Mouse (Mus musculus) bone marrow macrophage, adult 2 months (primary cell): ENCODE results near the gene Fanci. TPM values are rescaled to one million over a fixed set of nuclear protein-coding genes. Genes with fewer than 3 reads are reported as not detected.

Experiments used
- H3K27ac ChIP-seq: 2 replicates; pipeline ENCODE4 v1.5.1; 2012; ENCODE audit warnings: low read depth, low read length; ENCODE audit not compliant: insufficient read depth
- H3K4me1 ChIP-seq: 2 replicates; pipeline ENCODE4 v1.6.1; 2012; ENCODE audit warnings: low read length; ENCODE audit not compliant: control insufficient read depth, insufficient read depth
- H3K4me3 ChIP-seq: 2 replicates; pipeline ENCODE4 v1.5.1; 2012; ENCODE audit warnings: mild to moderate bottlenecking, low read length, moderate library complexity; ENCODE audit not compliant: insufficient read depth
- CTCF ChIP-seq: IDR thresholded peaks from 2 replicates; pipeline ENCODE4 v1.5.1; 2012; ENCODE audit warnings: low read depth, mild to moderate bottlenecking, low read length, moderate library complexity
- POLR2A ChIP-seq: IDR thresholded peaks from 2 replicates; pipeline ENCODE4 v1.6.1; 2012; ENCODE audit warnings: mild to moderate bottlenecking, low read depth, low read length, borderline replicate concordance
- polyA plus RNA-seq: library from polyadenylated mRNA; stranded (reverse); fragments of >200 nt; gene quantifications from 2 replicates; pipeline ENCODE4 v1.2.4, GENCODE M21; 2012; ENCODE audit not compliant: missing spikeins, insufficient read depth, insufficient read length

Fanci gene
- polyA plus RNA-seq, 1 experiment: 4.9 TPM

- Histone ChIP-seq H3K4me1 (peaks cover 15% of the 10 kb centered on the region), H3K27ac (no peak overlapping the region), H3K4me3 (no peak overlapping the region)
- TF ChIP-seq POLR2A: no peak
- TF ChIP-seq CTCF: no peak
Observed at GRCm38 (mm10) chr7:79362208-79362607, 29.5 kb upstream of the Fanci start.

- H3K27ac ChIP-seq: peak overlapping the region; percentile 7; the same call in 1 of the 2 replicates
- H3K4me1 ChIP-seq: peaks cover 15% of the 10 kb centered on the region
- no peak overlapping the region for H3K4me3 ChIP-seq
- no peak for TF ChIP-seq POLR2A
- TF ChIP-seq CTCF: no peak
Observed at GRCm38 (mm10) chr7:79362830-79363229, 28.9 kb upstream of the Fanci start.

- no peak for TF ChIP-seq CTCF
- no peak for TF ChIP-seq POLR2A
- no peak overlapping the region for H3K4me3 ChIP-seq
- peaks cover 17% of the 10 kb centered on the region for H3K4me1 ChIP-seq
- peak overlapping the region; percentile 40 for H3K27ac ChIP-seq
Observed at GRCm38 (mm10) chr7:79363370-79364043, 28.2 kb upstream of the Fanci start.

DNA sequence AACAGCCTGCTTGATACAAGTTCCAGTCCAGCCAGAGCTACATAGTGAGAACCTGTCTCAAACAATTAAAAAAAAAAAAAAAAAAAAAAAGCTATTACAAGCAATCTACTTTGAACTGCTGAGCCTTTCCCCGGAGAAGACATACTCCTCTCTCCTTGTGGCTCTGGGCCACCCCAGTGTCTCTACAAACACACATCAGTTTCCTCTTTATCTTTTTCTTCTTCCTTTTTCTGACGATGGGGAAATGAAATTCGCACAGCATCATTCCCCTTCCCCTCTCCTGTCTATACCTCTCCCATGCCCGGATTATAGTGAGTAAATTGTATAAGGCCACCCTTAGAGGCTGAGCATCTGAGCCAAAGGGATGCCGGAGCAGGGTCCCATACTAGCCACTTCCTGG, 23.1 kb upstream of the Fanci start:
- TF ChIP-seq CTCF (no peak), POLR2A (no peak)
- Histone ChIP-seq H3K4me3 (no peak overlapping the region), H3K4me1 (peaks cover 6% of the 10 kb centered on the region), H3K27ac (no peak overlapping the region)

DNA sequence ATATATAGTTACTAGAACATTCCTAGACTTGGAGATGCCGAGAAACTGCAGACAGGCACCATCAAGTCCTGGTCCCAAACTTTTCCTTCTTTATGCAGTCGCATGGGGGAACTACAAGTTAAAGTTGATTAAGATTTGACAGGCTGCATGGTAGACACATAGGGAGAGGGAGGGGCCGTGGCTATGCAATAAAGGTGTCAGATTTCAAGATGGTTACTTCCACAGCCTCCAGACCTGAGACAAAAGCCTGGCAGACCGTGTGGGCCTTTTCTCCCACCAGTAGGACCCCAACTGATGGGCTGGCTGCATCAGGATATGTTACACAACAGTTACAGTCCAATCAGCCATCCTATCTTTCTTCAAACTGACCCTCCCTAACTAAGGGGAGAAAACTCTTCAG, 22.3 kb upstream of the Fanci start:
- H3K4me3 ChIP-seq: no peak overlapping the region
- no peak overlapping the region for H3K27ac ChIP-seq
- 0 out of 2 replicates have a peak, but pooled peaks cover 2% of the 10 kb centered on the region for H3K4me1 ChIP-seq
- TF ChIP-seq POLR2A (no peak), CTCF (no peak)

- Histone ChIP-seq H3K27ac (no peak overlapping the region), H3K4me1 (0 out of 2 replicates have a peak, but pooled peaks cover 2% of the 10 kb centered on the region), H3K4me3 (no peak overlapping the region)
- TF ChIP-seq CTCF (peak; percentile 79), POLR2A (no peak)
Observed at GRCm38 (mm10) chr7:79371321-79371879, 20.3 kb upstream of the Fanci start.

GRCm38 (mm10) chr7:79374017-79374416, 17.7 kb upstream of the Fanci start:
- Histone ChIP-seq H3K4me3 (no peak overlapping the region), H3K4me1 (no peaks in the 10 kb centered on the region), H3K27ac (no peak overlapping the region)
- TF ChIP-seq POLR2A: no peak
- no peak for TF ChIP-seq CTCF

- TF ChIP-seq POLR2A (no peak), CTCF (no peak)
- Histone ChIP-seq H3K4me3 (no peak overlapping the region), H3K27ac (no peak overlapping the region), H3K4me1 (no peaks in the 10 kb centered on the region)
Observed at GRCm38 (mm10) chr7:79375594-79375993, 16.1 kb upstream of the Fanci start.

- Histone ChIP-seq H3K27ac (no peak overlapping the region), H3K4me1 (no peaks in the 10 kb centered on the region), H3K4me3 (no peak overlapping the region)
- TF ChIP-seq CTCF (no peak), POLR2A (no peak)
Observed at GRCm38 (mm10) chr7:79376516-79377275, 15.0 kb upstream of the Fanci start.
